Mouse (Mus musculus): Measurements from ENCODE around the gene Olfr640. TPM values are rescaled to one million over a fixed set of nuclear protein-coding genes. Genes with fewer than 3 reads are reported as not detected.

The Olfr640 gene
- total RNA-seq (2012; rRNA removed) (not detected in 2 replicates), polyA plus RNA-seq (2012; ENCODE audit: insufficient read depth in 1 of 2, insufficient read length in 2 of 2, low read depth in 1 of 2, low replicate concordance in 2 of 2, missing spikeins in 1 of 2) (not detected)

DNA sequence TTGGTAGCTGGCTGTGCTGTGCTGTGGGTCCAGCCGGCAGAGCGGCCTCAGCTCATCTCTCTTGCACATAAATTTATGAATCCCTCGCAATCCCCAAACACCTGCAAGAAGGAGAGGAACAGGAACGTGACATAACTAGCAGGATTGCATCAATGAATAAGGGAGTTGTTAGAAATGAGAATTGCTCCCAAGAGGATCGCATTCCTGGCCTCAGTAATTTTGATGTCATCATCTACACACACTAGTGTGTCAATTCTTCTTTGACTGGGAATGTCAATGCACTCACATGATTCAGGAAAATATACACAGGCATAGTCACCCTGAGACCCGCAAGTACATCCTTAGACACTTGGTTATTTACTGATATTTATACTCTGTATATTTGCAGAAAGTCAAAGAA lies at the start of gene Olfr640:
Gene Olfr640, minus strand, starts transcription at position 101 of the 400 bp plus-strand sequence.
- Histone ChIP-seq H3K36me3 (ENCODE audit: control insufficient read depth in 1 of 2, insufficient read depth in 2 of 2, low read length in 2 of 2) (no peaks in the 10 kb centered on the region), H3K9me3 (replicated peaks; ENCODE audit: insufficient read depth, low read length) (no peaks in the 10 kb centered on the region), H3K79me2 (ENCODE audit: control insufficient read depth, insufficient read depth, low read length, poor library complexity) (no peaks in the 10 kb centered on the region), H3K9ac (ENCODE audit: control insufficient read depth, low read depth, low read length, poor library complexity, severe bottlenecking) (no peak within 1 kb of the TSS), H3K27me3 (ENCODE audit: control insufficient read depth in 1 of 2, insufficient read depth in 2 of 2, low read length in 2 of 2) (no peaks in the 10 kb centered on the region), H3K27ac (ENCODE audit: control insufficient read depth, low read depth, low read length) (no peak within 1 kb of the TSS), H3K4me3 (ENCODE audit: control insufficient read depth in 1 of 2, insufficient read depth in 1 of 2, low read depth in 2 of 2, low read length in 2 of 2) (no peak within 1 kb of the TSS), H3K4me1 (ENCODE audit: control insufficient read depth in 1 of 2, insufficient read depth in 2 of 2, low read length in 2 of 2) (no peaks in the 10 kb centered on the region)
- no peak for DNase-seq (ENCODE audit: low read depth, low spot score)
- no peak for TF ChIP-seq SIN3A (IDR thresholded peaks at IDR 0.05; ENCODE audit: low read length)
- TF ChIP-seq NELFE (IDR thresholded peaks at IDR 0.05; ENCODE audit: low read depth, low read length), result no peak
- no peak for TF ChIP-seq MAFK (IDR thresholded peaks at IDR 0.05; ENCODE audit: borderline replicate concordance, low read depth, low read length)
- no peak for TF ChIP-seq NRF1 (IDR thresholded peaks at IDR 0.05; ENCODE audit: insufficient read depth, low read depth, low read length, poor library complexity, severe bottlenecking)
- TF ChIP-seq MYB (IDR thresholded peaks at IDR 0.05; ENCODE audit: low read depth, low read length), result no peak
- TF ChIP-seq MXI1 (IDR thresholded peaks at IDR 0.05; ENCODE audit: low read depth, low read length), result no peak
- TF ChIP-seq ZC3H11A (IDR thresholded peaks at IDR 0.05; ENCODE audit: low read depth, low read length), result no peak
- no peak for TF ChIP-seq HCFC1 (IDR thresholded peaks at IDR 0.05; ENCODE audit: low read depth, low read length)
- TF ChIP-seq CHD2 (IDR thresholded peaks at IDR 0.05; ENCODE audit: low read length), result no peak
- TF ChIP-seq TCF12 (IDR thresholded peaks at IDR 0.05; ENCODE audit: low read depth, low read length), result no peak
- no peak for TF ChIP-seq CTCF (IDR thresholded peaks at IDR 0.05 in 2 of 3, conservative IDR thresholded peaks at IDR 0.05 in 1 of 3; ENCODE audit: control insufficient read depth in 1 of 3, insufficient read depth in 1 of 3, low read depth in 2 of 3, low read length in 3 of 3, poor library complexity in 1 of 3, severe bottlenecking in 1 of 3)
- TF ChIP-seq EP300 (IDR thresholded peaks at IDR 0.05; ENCODE audit: low read depth in 1 of 2, low read length in 2 of 2), result no peak
- no peak for TF ChIP-seq MAX (IDR thresholded peaks at IDR 0.05; ENCODE audit: low read length)
- no peak for TF ChIP-seq MEF2A (IDR thresholded peaks at IDR 0.05; ENCODE audit: extremely low read depth, insufficient replicate concordance, low read depth, low read length, poor library complexity, severe bottlenecking)
- no peak for TF ChIP-seq USF1 (IDR thresholded peaks at IDR 0.05; ENCODE audit: low read depth, low read length)
- no peak for TF ChIP-seq TBP (IDR thresholded peaks at IDR 0.05; ENCODE audit: low read depth, low read length)
- TF ChIP-seq POLR2AphosphoS5 (IDR thresholded peaks at IDR 0.05; ENCODE audit: borderline replicate concordance, low read depth, low read length), result no peak
- no peak for TF ChIP-seq ZMIZ1 (IDR thresholded peaks at IDR 0.05; ENCODE audit: low read depth, low read length)

DNA sequence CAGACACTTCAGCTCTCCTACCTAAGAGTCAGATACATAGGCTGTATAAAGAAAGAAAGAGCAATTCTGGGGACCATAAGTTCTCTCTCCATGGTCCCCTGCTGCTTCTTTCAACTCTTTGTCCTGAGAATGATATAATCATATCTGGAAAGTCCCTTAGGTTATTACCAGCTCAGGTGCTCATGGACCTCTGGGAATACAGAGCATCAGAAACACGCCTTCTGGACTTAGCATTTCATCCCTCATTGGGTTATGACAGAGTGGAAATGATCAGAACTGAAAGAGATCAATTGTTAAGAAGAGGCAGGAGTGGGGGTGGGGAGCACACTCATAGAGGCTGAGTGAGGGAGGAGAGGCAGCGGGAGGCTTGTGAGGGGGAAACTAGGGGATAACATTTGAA lies 46.4 kb upstream of the Olfr640 start, which contains the start of gene Olfr644:
Gene Olfr644, minus strand, starts transcription at position 101 of the 400 bp plus-strand sequence.
- Histone ChIP-seq H3K27me3 (ENCODE audit: control insufficient read depth in 1 of 2, insufficient read depth in 2 of 2, low read length in 2 of 2) (0 out of 4 replicates have a peak, but pooled peaks cover 0 to 1% of the 10 kb centered on the region in 2 experiments), H3K79me2 (ENCODE audit: control insufficient read depth, insufficient read depth, low read length, poor library complexity) (no peaks in the 10 kb centered on the region), H3K9me3 (replicated peaks; ENCODE audit: insufficient read depth, low read length) (no peaks in the 10 kb centered on the region), H3K27ac (ENCODE audit: control insufficient read depth, low read depth, low read length) (no peak within 1 kb of the TSS), H3K4me1 (ENCODE audit: control insufficient read depth in 1 of 2, insufficient read depth in 2 of 2, low read length in 2 of 2) (no peaks in the 10 kb centered on the region), H3K36me3 (ENCODE audit: control insufficient read depth in 1 of 2, insufficient read depth in 2 of 2, low read length in 2 of 2) (no peaks in the 10 kb centered on the region), H3K9ac (ENCODE audit: control insufficient read depth, low read depth, low read length, poor library complexity, severe bottlenecking) (no peak within 1 kb of the TSS), H3K4me3 (ENCODE audit: control insufficient read depth in 1 of 2, insufficient read depth in 1 of 2, low read depth in 2 of 2, low read length in 2 of 2) (no peak within 1 kb of the TSS)
- TF ChIP-seq ZNF384 (IDR thresholded peaks at IDR 0.05; ENCODE audit: low read depth, low read length), result no peak
- TF ChIP-seq E2F4 (IDR thresholded peaks at IDR 0.05; ENCODE audit: borderline replicate concordance, low read depth, low read length), result no peak
- no peak for TF ChIP-seq TCF12 (IDR thresholded peaks at IDR 0.05; ENCODE audit: low read depth, low read length)
- no peak for TF ChIP-seq EP300 (IDR thresholded peaks at IDR 0.05; ENCODE audit: low read depth in 1 of 2, low read length in 2 of 2)
- no peak for TF ChIP-seq CHD2 (IDR thresholded peaks at IDR 0.05; ENCODE audit: low read length)
- TF ChIP-seq GATA1 (IDR thresholded peaks at IDR 0.05; ENCODE audit: low read depth, low read length), result no peak
- TF ChIP-seq KAT2A (conservative IDR thresholded peaks at IDR 0.05; ENCODE audit: low read depth, low read length), result no peak
- TF ChIP-seq POLR2AphosphoS2 (IDR thresholded peaks at IDR 0.05; ENCODE audit: low read length), result no peak
- no peak for TF ChIP-seq ZKSCAN1 (IDR thresholded peaks at IDR 0.05; ENCODE audit: low read depth, low read length)
- TF ChIP-seq USF2 (IDR thresholded peaks at IDR 0.05; ENCODE audit: borderline replicate concordance in 1 of 2, insufficient read depth in 1 of 2, low read depth in 1 of 2, low read length in 2 of 2), result no peak
- no peak for TF ChIP-seq USF1 (IDR thresholded peaks at IDR 0.05; ENCODE audit: low read depth, low read length)
- TF ChIP-seq JUND (IDR thresholded peaks at IDR 0.05; ENCODE audit: low read depth, low read length), result no peak
- TF ChIP-seq RCOR1 (IDR thresholded peaks at IDR 0.05; ENCODE audit: low read depth, low read length), result no peak
- no peak for TF ChIP-seq GABPA (IDR thresholded peaks at IDR 0.05; ENCODE audit: low read depth, low read length)
- TF ChIP-seq MEF2A (IDR thresholded peaks at IDR 0.05; ENCODE audit: extremely low read depth, insufficient replicate concordance, low read depth, low read length, poor library complexity, severe bottlenecking), result no peak
- TF ChIP-seq UBTF (IDR thresholded peaks at IDR 0.05; ENCODE audit: borderline replicate concordance, insufficient read depth, low read depth, low read length), result no peak
- no peak for TF ChIP-seq MAX (IDR thresholded peaks at IDR 0.05; ENCODE audit: low read length)
- TF ChIP-seq POLR2AphosphoS5 (IDR thresholded peaks at IDR 0.05; ENCODE audit: borderline replicate concordance, low read depth, low read length), result no peak
- TF ChIP-seq TBP (IDR thresholded peaks at IDR 0.05; ENCODE audit: low read depth, low read length), result no peak
- TF ChIP-seq HCFC1 (IDR thresholded peaks at IDR 0.05; ENCODE audit: low read depth, low read length), result no peak
- no peak for DNase-seq (ENCODE audit: low read depth, low spot score)
